Mouse (Mus musculus): Measurements from ENCODE around the gene Atrn.

DNA sequence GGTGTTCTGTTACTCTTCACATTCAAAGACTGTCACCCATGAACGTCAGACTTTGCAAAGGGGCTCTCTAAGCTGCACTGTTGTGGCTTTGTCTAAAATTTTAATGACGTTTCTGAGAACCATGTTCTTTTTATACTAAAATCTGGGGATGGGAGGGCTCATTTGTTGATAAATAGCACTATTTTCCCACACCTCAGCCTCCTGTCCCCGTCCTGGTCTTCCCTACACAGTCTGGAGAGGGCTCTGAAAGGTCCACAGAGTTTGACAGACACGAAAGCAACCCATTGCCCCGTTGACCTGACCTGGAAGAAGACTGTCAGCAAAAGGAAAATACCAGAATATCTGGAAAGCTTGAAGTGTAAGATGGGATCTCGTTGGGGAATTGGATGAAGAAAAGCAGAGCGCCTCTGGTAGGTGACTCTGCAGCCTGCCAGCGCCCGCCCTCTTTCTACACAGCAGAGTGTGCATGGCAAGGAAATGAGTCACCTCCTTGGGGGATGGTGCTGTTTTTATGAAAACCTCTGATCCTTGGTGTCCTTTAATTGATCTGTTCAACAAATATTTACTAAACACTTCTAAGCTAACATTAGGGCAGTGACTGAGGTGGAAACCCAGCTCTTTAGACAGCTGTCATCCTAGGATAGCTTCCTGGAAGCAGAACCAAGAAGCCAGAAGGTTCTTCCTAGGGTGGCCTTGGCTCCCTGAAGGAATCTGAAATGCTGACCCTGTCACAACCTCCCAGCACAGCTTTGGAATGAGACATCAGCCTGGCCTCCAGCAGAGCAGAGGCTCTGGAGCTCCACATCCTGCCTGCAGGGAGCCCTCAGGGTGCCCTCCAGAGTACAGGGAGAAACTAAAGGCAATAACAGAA is 123.0 kb downstream of the Atrn start:
- TF ChIP-seq CTCF (IDR thresholded peaks at IDR 0.05; ENCODE audit: borderline replicate concordance, insufficient read depth, low read depth, low read length) (no peak), POLR2A (IDR thresholded peaks at IDR 0.05; ENCODE audit: borderline replicate concordance, insufficient read depth, low read length) (no peak)
